Mouse (Mus musculus) E14TG2a.4 (cell line): ENCODE data around the gene Fbxo11.

ENCODE experiments used
- H3K27me3 ChIP-seq: 2 replicates; pipeline ENCODE4 v1.6.1; 2014; ENCODE audit warnings: low read length, control low read depth; ENCODE audit not compliant: insufficient read depth
- H3K36me3 ChIP-seq: 2 replicates; pipeline ENCODE4 v1.6.1; 2014; ENCODE audit warnings: low read length, control low read depth; ENCODE audit not compliant: insufficient read depth
- H3K4me1 ChIP-seq: replicated peaks from 2 replicates; pipeline ENCODE4 v1.6.1; 2014; ENCODE audit warnings: low read depth, low read length, control low read depth
- H3K4me3 ChIP-seq: replicated peaks from 2 replicates; pipeline ENCODE4 v1.5.1; 2014; ENCODE audit warnings: mild to moderate bottlenecking, low read length
- H3K9me3 ChIP-seq: 2 replicates; pipeline ENCODE4 v1.6.1; 2014; ENCODE audit warnings: low read length, control low read depth
- CTCF ChIP-seq: conservative IDR thresholded peaks from 2 replicates; pipeline ENCODE4 v1.5.1; 2014; ENCODE audit warnings: low read length
- NANOG ChIP-seq: IDR thresholded peaks from 2 replicates; pipeline ENCODE4 v1.6.1; 2014; ENCODE audit warnings: borderline replicate concordance, low read length, mixed read lengths
- POU5F1 ChIP-seq: IDR thresholded peaks from 2 replicates; pipeline ENCODE4 v1.6.1; 2014; ENCODE audit warnings: low read length, borderline replicate concordance

The Fbxo11 gene

GRCm38 (mm10) chr17:88098181-88098852, 33.2 kb upstream of the Fbxo11 start:
- Histone ChIP-seq H3K36me3 (no peaks in the 10 kb centered on the region), H3K4me3 (no peak overlapping the region), H3K9me3 (no peaks in the 10 kb centered on the region), H3K27me3 (no peaks in the 10 kb centered on the region), H3K4me1 (peaks cover 6% of the 10 kb centered on the region; the same call in 1 of the 2 replicates)
- TF ChIP-seq CTCF, result no peak

GRCm38 (mm10) chr17:88097543-88097942, 32.5 kb upstream of the Fbxo11 start:
- TF ChIP-seq CTCF, result no peak
- Histone ChIP-seq H3K4me1 (peaks cover 6% of the 10 kb centered on the region; the same call in 1 of the 2 replicates), H3K9me3 (no peaks in the 10 kb centered on the region), H3K36me3 (no peaks in the 10 kb centered on the region), H3K4me3 (no peak overlapping the region), H3K27me3 (no peaks in the 10 kb centered on the region)

GRCm38 (mm10) chr17:88096809-88097399, 31.8 kb upstream of the Fbxo11 start:
- Histone ChIP-seq H3K36me3 (no peaks in the 10 kb centered on the region), H3K27me3 (no peaks in the 10 kb centered on the region), H3K4me1 (peaks cover 6% of the 10 kb centered on the region; the same call in 1 of the 2 replicates), H3K4me3 (no peak overlapping the region), H3K9me3 (no peaks in the 10 kb centered on the region)
- TF ChIP-seq NANOG, result no peak
- TF ChIP-seq CTCF, result no peak
- TF ChIP-seq POU5F1, result no peak

GRCm38 (mm10) chr17:88095517-88096198, 30.6 kb upstream of the Fbxo11 start:
- no peaks in the 10 kb centered on the region for H3K36me3 ChIP-seq
- H3K9me3 ChIP-seq, result no peaks in the 10 kb centered on the region
- no peak overlapping the region for H3K4me3 ChIP-seq
- H3K4me1 ChIP-seq, result 0 out of 2 replicates have a peak, but pooled peaks cover 4% of the 10 kb centered on the region
- no peak for TF ChIP-seq CTCF
- no peak for TF ChIP-seq POU5F1
- no peak for TF ChIP-seq NANOG
- H3K27me3 ChIP-seq, result no peaks in the 10 kb centered on the region

- TF ChIP-seq POU5F1 (no peak), CTCF (no peak), NANOG (no peak)
- Histone ChIP-seq H3K4me1 (0 out of 2 replicates have a peak, but pooled peaks cover 4% of the 10 kb centered on the region), H3K9me3 (no peaks in the 10 kb centered on the region), H3K27me3 (no peaks in the 10 kb centered on the region), H3K36me3 (no peaks in the 10 kb centered on the region), H3K4me3 (no peak overlapping the region)
Measured at GRCm38 (mm10) chr17:88094327-88094726, 29.2 kb upstream of the Fbxo11 start.

- 0 out of 2 replicates have a peak, but pooled peaks cover 4% of the 10 kb centered on the region for H3K4me1 ChIP-seq
- no peaks in the 10 kb centered on the region for H3K27me3 ChIP-seq
- H3K9me3 ChIP-seq, result no peaks in the 10 kb centered on the region
- TF ChIP-seq CTCF (no peak), POU5F1 (no peak), NANOG (no peak)
- H3K4me3 ChIP-seq, result no peak overlapping the region
- no peaks in the 10 kb centered on the region for H3K36me3 ChIP-seq
Measured at GRCm38 (mm10) chr17:88093798-88094197, 28.7 kb upstream of the Fbxo11 start.

- H3K4me1 ChIP-seq, result peaks cover 15% of the 10 kb centered on the region
- H3K27me3 ChIP-seq, result no peaks in the 10 kb centered on the region
Measured at GRCm38 (mm10) chr17:88085976-88086375, 20.9 kb upstream of the Fbxo11 start.

GRCm38 (mm10) chr17:88081446-88081845, 16.4 kb upstream of the Fbxo11 start:
- Histone ChIP-seq H3K36me3 (peaks cover 5% of the 10 kb centered on the region), H3K4me1 (peaks cover 35% of the 10 kb centered on the region), H3K4me3 (no peak overlapping the region), H3K9me3 (no peaks in the 10 kb centered on the region), H3K27me3 (no peaks in the 10 kb centered on the region)
- TF ChIP-seq NANOG, result no peak
- TF ChIP-seq CTCF, result no peak
- TF ChIP-seq POU5F1, result no peak

More at GRCm38 (mm10) chr17:88085976-88086375, 20.9 kb upstream of the Fbxo11 start:
- Histone ChIP-seq H3K4me3 (no peak overlapping the region), H3K36me3 (no peaks in the 10 kb centered on the region), H3K9me3 (no peaks in the 10 kb centered on the region)
- TF ChIP-seq NANOG, result no peak
- no peak for TF ChIP-seq CTCF
- TF ChIP-seq POU5F1, result no peak

GRCm38 (mm10) chr17:88079771-88080170, 14.7 kb upstream of the Fbxo11 start:
- Histone ChIP-seq H3K36me3 (peaks cover 10% of the 10 kb centered on the region), H3K9me3 (no peaks in the 10 kb centered on the region), H3K4me1 (peaks cover 35% of the 10 kb centered on the region), H3K27me3 (no peaks in the 10 kb centered on the region), H3K4me3 (peak overlapping the region; percentile 24; the same call in 1 of the 2 replicates)
- TF ChIP-seq NANOG (no peak), CTCF (no peak), POU5F1 (no peak)
